Mouse (Mus musculus) stomach, postnatal 0 days (tissue): ENCODE data around the gene Gga3.

ENCODE experiments used
- CTCF ChIP-seq: IDR thresholded peaks from 2 replicates; pipeline ENCODE4 v1.5.1; 2016; ENCODE audit warnings: antibody characterized with exemption, low read depth, mild to moderate bottlenecking, moderate library complexity
- EP300 ChIP-seq: optimal IDR thresholded peaks from 2 replicates; pipeline ENCODE3; 2016; ENCODE audit warnings: antibody characterized with exemption

DNA sequence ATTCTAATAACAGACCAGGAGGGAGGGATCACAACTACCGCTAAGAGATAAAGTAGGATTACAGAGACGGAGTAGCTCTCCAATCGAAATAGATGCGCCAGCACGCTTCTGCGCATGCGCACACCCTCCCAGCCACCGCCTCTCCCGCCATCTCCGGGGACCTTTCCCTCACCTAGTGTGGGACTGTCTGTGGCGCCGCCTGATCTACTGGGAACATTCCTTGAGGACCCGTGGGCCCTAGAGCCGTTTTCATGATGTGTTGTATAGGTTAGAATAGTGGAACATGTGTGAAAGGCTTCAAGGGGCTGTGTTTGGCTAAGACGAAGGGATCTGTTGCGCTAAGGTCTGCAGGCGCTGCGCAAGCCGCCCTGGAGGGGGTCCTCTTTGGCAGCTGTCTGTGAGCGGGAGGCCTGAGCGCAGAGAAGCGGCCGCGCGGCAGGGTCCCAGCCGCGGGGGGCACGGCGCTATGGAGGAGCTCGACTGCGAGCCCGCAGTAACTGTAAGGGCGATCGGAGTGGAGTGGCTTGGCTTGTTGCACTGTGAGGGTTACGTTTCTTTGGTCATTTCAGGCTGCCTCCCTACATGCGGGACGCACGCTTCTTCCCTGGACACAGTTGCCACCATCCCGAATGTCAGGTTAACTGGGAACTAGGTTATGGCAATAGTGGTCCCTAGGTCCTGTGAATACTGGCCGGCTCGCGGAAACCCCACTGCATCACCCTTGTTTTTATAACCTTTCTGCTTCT is 39.6 kb downstream of the Gga3 start, which contains the start of gene Nup85:
- TF ChIP-seq CTCF, result peak; percentile 14; the same call in 1 of the 2 replicates
- TF ChIP-seq EP300, result peak; percentile 98
